Mouse (Mus musculus): ENCODE data around the gene Piwil1.

DNA sequence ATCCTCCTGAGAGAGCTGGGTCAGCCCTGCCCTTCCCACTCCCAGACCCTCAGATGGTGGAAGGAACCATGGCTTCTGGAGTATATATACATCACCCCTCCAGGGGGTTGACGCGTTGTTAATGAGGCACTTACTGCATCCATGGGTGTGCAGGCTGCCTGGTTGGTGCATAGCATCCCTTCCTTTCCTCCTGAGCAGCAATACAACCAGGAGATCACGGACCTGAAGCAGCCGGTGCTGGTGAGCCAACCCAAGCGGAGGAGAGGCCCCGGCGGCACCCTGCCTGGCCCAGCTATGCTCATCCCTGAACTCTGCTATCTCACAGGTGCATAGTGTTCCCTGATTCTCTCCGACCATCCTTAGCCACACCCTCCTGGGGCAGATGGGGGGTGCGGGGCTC is 42.9 kb downstream of the Piwil1 start:
- TF ChIP-seq CTCF (IDR thresholded peaks at IDR 0.05; ENCODE audit: borderline replicate concordance, insufficient read depth, low read depth, low read length) (no peak), POLR2A (IDR thresholded peaks at IDR 0.05; ENCODE audit: borderline replicate concordance, insufficient read depth, low read length) (no peak)

Data from cerebellum, adult 2 months (tissue).